Mouse (Mus musculus): ENCODE measurements at regions not wholly inside any gene's neighbourhood (a gene's known extent, or its start where the extent isn't known, plus 50 kb on each side); places are given as distances from the start of the nearest gene placed in this dataset.

GRCm38 (mm10) chr6:148517536-148518245 is 73.5 kb upstream of the Tmtc1 start:
- Histone ChIP-seq H3K4me1 (ENCODE audit: control insufficient read depth, insufficient read depth, low read length) (no peaks in the 10 kb centered on the region), H3K4me2 (ENCODE audit: low read length) (no peak overlapping the region), H3K27ac (replicated peaks; ENCODE audit: low read depth, low read length) (no peak overlapping the region), H3K27me3 (ENCODE audit: control insufficient read depth, insufficient read depth, low read length) (no peaks in the 10 kb centered on the region), H3K36me3 (ENCODE audit: control insufficient read depth, insufficient read depth, low read length) (no peaks in the 10 kb centered on the region), H3K9ac (replicated peaks; ENCODE audit: low read length) (no peak overlapping the region), H3K9me3 (ENCODE audit: control insufficient read depth, low read length) (no peaks in the 10 kb centered on the region), H3K4me3 (replicated peaks; ENCODE audit: low read depth, low read length) (no peak overlapping the region)
- DNase-seq (no peak), ATAC-seq (ENCODE audit: low FRiP score, low TSS enrichment) (no peak)
- 88% methylated on average over 2 of the region's 2 CpGs for WGBS

DNA sequence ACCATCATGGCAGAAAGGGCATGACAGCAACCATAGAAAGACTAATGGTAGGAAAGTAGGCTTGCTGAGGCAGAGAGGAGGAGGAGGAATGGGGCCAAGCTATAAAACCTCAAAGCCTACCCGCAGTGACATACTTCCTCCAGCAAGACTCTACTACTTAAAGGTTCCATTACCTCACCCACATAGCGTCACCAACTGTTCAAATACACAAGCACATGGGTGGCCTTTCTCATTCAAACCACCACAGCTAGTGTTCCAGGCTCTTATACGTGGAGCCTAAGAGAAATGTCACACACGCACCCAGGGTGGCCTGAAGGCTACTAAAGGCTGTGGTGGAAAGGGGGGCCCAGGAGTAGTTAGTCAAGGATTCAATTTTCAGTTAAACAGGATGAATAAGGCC is 72.5 kb upstream of the Tmtc1 start:
- H3K4me3 ChIP-seq (replicated peaks; ENCODE audit: low read depth, low read length) = no peak overlapping the region
- no peaks in the 10 kb centered on the region for H3K4me1 ChIP-seq (ENCODE audit: control insufficient read depth, insufficient read depth, low read length)
- H3K4me2 ChIP-seq (ENCODE audit: low read length) = no peak overlapping the region
- H3K36me3 ChIP-seq (ENCODE audit: control insufficient read depth, insufficient read depth, low read length) = no peaks in the 10 kb centered on the region
- ATAC-seq (ENCODE audit: low FRiP score, low TSS enrichment) = no peak
- WGBS = 71% methylated on average over 4 of the region's 4 CpGs
- no peak for DNase-seq
- no peak overlapping the region for H3K9ac ChIP-seq (replicated peaks; ENCODE audit: low read length)
- H3K9me3 ChIP-seq (ENCODE audit: control insufficient read depth, low read length) = no peaks in the 10 kb centered on the region
- no peak overlapping the region for H3K27ac ChIP-seq (replicated peaks; ENCODE audit: low read depth, low read length)
- no peaks in the 10 kb centered on the region for H3K27me3 ChIP-seq (ENCODE audit: control insufficient read depth, insufficient read depth, low read length)

GRCm38 (mm10) chr6:148515105-148515504 is 70.9 kb upstream of the Tmtc1 start:
- no peaks in the 10 kb centered on the region for H3K4me1 ChIP-seq (ENCODE audit: control insufficient read depth, insufficient read depth, low read length)
- DNase-seq (no peak), ATAC-seq (ENCODE audit: low FRiP score, low TSS enrichment) (no peak)
- no peak overlapping the region for H3K27ac ChIP-seq (replicated peaks; ENCODE audit: low read depth, low read length)
- WGBS = 81% methylated on average over 6 of the region's 6 CpGs
- H3K4me3 ChIP-seq (replicated peaks; ENCODE audit: low read depth, low read length) = no peak overlapping the region
- H3K9ac ChIP-seq (replicated peaks; ENCODE audit: low read length) = no peak overlapping the region
- no peaks in the 10 kb centered on the region for H3K9me3 ChIP-seq (ENCODE audit: control insufficient read depth, low read length)
- H3K27me3 ChIP-seq (ENCODE audit: control insufficient read depth, insufficient read depth, low read length) = no peaks in the 10 kb centered on the region
- H3K4me2 ChIP-seq (ENCODE audit: low read length) = no peak overlapping the region
- H3K36me3 ChIP-seq (ENCODE audit: control insufficient read depth, insufficient read depth, low read length) = no peaks in the 10 kb centered on the region

DNA sequence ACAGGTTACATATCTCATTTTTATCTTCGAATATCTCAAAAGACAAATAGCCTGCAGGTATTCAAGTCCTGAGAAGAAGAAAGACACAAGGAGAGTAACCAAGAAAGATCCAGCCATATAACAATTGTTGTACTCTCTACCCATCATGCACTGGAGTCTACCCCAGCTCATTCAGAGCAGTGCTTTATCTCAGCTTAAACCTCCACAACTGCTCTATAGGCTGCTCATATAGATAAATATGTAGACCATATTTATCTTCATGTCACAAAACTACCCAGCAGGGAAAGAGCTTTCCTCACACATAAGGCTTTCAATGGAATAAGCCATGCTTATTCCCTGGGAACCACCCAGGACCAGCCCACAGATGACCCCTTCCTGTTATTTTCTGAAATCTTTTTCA is 70.5 kb upstream of the Tmtc1 start:
- no peaks in the 10 kb centered on the region for H3K27me3 ChIP-seq (ENCODE audit: control insufficient read depth, insufficient read depth, low read length)
- DNase-seq (no peak), ATAC-seq (ENCODE audit: low FRiP score, low TSS enrichment) (no peak)
- no peaks in the 10 kb centered on the region for H3K9me3 ChIP-seq (ENCODE audit: control insufficient read depth, low read length)
- no peak overlapping the region for H3K27ac ChIP-seq (replicated peaks; ENCODE audit: low read depth, low read length)
- H3K9ac ChIP-seq (replicated peaks; ENCODE audit: low read length) = no peak overlapping the region
- WGBS = 72% methylated on average over 1 of the region's 1 CpGs
- no peaks in the 10 kb centered on the region for H3K4me1 ChIP-seq (ENCODE audit: control insufficient read depth, insufficient read depth, low read length)
- H3K4me3 ChIP-seq (replicated peaks; ENCODE audit: low read depth, low read length) = no peak overlapping the region
- no peaks in the 10 kb centered on the region for H3K36me3 ChIP-seq (ENCODE audit: control insufficient read depth, insufficient read depth, low read length)
- H3K4me2 ChIP-seq (ENCODE audit: low read length) = no peak overlapping the region

- no peak for ATAC-seq (ENCODE audit: low FRiP score, low TSS enrichment)
- Histone ChIP-seq H3K9me3 (ENCODE audit: control insufficient read depth, low read length) (no peaks in the 10 kb centered on the region), H3K36me3 (ENCODE audit: control insufficient read depth, insufficient read depth, low read length) (no peaks in the 10 kb centered on the region), H3K4me2 (ENCODE audit: low read length) (no peak overlapping the region), H3K4me3 (replicated peaks; ENCODE audit: low read depth, low read length) (no peak overlapping the region), H3K27ac (replicated peaks; ENCODE audit: low read depth, low read length) (no peak overlapping the region), H3K27me3 (ENCODE audit: control insufficient read depth, insufficient read depth, low read length) (no peaks in the 10 kb centered on the region), H3K4me1 (ENCODE audit: control insufficient read depth, insufficient read depth, low read length) (no peaks in the 10 kb centered on the region), H3K9ac (replicated peaks; ENCODE audit: low read length) (no peak overlapping the region)
- no peak for DNase-seq
- WGBS = 72% methylated on average over 6 of the region's 6 CpGs
Measured at GRCm38 (mm10) chr6:148514124-148514523, 69.9 kb upstream of the Tmtc1 start.

- no peak overlapping the region for H3K27ac ChIP-seq (replicated peaks; ENCODE audit: low read depth, low read length)
- no peaks in the 10 kb centered on the region for H3K27me3 ChIP-seq (ENCODE audit: control insufficient read depth, insufficient read depth, low read length)
- no peak for DNase-seq
- no peak overlapping the region for H3K4me3 ChIP-seq (replicated peaks; ENCODE audit: low read depth, low read length)
- no peak for ATAC-seq (ENCODE audit: low FRiP score, low TSS enrichment)
- no peaks in the 10 kb centered on the region for H3K9me3 ChIP-seq (ENCODE audit: control insufficient read depth, low read length)
- no peaks in the 10 kb centered on the region for H3K36me3 ChIP-seq (ENCODE audit: control insufficient read depth, insufficient read depth, low read length)
- H3K4me2 ChIP-seq (ENCODE audit: low read length) = no peak overlapping the region
- WGBS = 73% methylated on average over 2 of the region's 2 CpGs
- no peaks in the 10 kb centered on the region for H3K4me1 ChIP-seq (ENCODE audit: control insufficient read depth, insufficient read depth, low read length)
- no peak overlapping the region for H3K9ac ChIP-seq (replicated peaks; ENCODE audit: low read length)
Measured at GRCm38 (mm10) chr6:148513134-148513533, 68.9 kb upstream of the Tmtc1 start.

DNA sequence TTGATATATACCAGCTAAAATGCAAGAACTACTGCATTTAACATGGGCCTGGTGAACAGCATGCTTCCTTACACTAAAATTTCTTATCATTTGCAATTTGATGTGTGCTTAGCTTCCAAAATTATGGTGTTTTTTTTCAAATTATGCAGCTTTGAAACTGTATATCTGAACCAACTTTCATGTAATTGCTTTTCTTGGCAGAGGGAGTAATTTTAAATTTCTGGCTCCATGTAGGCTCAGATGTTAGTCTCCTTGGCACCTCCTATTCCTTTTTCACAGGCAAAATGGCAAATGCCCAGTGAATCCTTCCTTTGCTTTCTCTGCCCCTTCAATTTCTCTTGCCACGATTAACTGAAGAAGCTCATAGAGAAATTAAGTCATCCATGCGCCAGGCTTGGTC is 61.1 kb upstream of the Tmtc1 start:
- ATAC-seq (ENCODE audit: low FRiP score, low TSS enrichment) (no peak), DNase-seq (no peak)
- 96% methylated on average over 2 of the region's 2 CpGs for WGBS
- H3K27ac ChIP-seq (replicated peaks; ENCODE audit: low read depth, low read length) = no peak overlapping the region
- H3K9ac ChIP-seq (replicated peaks; ENCODE audit: low read length) = no peak overlapping the region
- H3K27me3 ChIP-seq (ENCODE audit: control insufficient read depth, insufficient read depth, low read length) = no peaks in the 10 kb centered on the region
- no peak overlapping the region for H3K4me2 ChIP-seq (ENCODE audit: low read length)
- no peaks in the 10 kb centered on the region for H3K36me3 ChIP-seq (ENCODE audit: control insufficient read depth, insufficient read depth, low read length)
- H3K4me1 ChIP-seq (ENCODE audit: control insufficient read depth, insufficient read depth, low read length) = no peaks in the 10 kb centered on the region
- no peaks in the 10 kb centered on the region for H3K9me3 ChIP-seq (ENCODE audit: control insufficient read depth, low read length)
- H3K4me3 ChIP-seq (replicated peaks; ENCODE audit: low read depth, low read length) = no peak overlapping the region

GRCm38 (mm10) chr6:148500251-148501179 is 56.3 kb upstream of the Tmtc1 start:
- H3K9ac ChIP-seq (replicated peaks; ENCODE audit: low read length) = no peak overlapping the region
- no peak for ATAC-seq (ENCODE audit: low FRiP score, low TSS enrichment)
- no peak for DNase-seq
- H3K27me3 ChIP-seq (ENCODE audit: control insufficient read depth, insufficient read depth, low read length) = no peaks in the 10 kb centered on the region
- no peaks in the 10 kb centered on the region for H3K9me3 ChIP-seq (ENCODE audit: control insufficient read depth, low read length)
- no peaks in the 10 kb centered on the region for H3K4me1 ChIP-seq (ENCODE audit: control insufficient read depth, insufficient read depth, low read length)
- 80% methylated on average over 9 of the region's 9 CpGs for WGBS
- H3K27ac ChIP-seq (replicated peaks; ENCODE audit: low read depth, low read length) = no peak overlapping the region
- no peaks in the 10 kb centered on the region for H3K36me3 ChIP-seq (ENCODE audit: control insufficient read depth, insufficient read depth, low read length)
- H3K4me2 ChIP-seq (ENCODE audit: low read length) = no peak overlapping the region
- no peak overlapping the region for H3K4me3 ChIP-seq (replicated peaks; ENCODE audit: low read depth, low read length)
